Mouse (Mus musculus): ENCODE measurements around the gene Cd79b. TPM values are rescaled to one million over a fixed set of nuclear protein-coding genes. Genes with fewer than 3 reads are reported as not detected.

Cd79b gene
- polyA plus RNA-seq (2015; fragmentation: Nextera tagmentation; extraction: Ambion mirVana), result 3.0 and 4.4 TPM in 2 replicates

DNA sequence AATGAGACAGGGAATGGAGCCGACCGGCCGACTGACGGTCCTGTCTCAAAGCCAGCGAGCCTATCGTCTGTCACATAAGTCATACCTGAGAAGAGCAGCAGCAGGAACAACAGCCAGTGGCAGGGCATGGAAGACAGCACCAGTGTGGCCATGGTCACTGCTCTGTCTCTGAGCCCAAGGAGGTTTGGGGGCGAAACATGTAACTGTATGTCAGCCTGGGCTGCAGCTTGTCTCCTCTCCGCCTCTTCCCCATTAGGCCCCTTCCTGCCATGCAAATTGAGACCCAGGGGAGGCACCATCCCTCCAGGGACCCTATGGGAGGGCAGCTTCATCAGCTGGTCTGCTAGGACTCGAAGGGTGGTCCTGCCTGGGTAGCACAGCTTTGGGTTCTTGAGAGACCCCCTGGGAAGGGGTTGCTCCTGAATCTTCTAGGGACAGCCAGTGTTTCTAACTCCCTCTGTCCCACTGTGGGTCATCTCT lies at the start of gene Cd79b:
TSS of gene Cd79b (minus strand) at position 430 of the 480 bp plus-strand sequence.
- no peak within 1 kb of the TSS for H3K4me2 ChIP-seq (ENCODE audit: low read depth, low read length)
- no peaks in the 10 kb centered on the region for H3K36me3 ChIP-seq (ENCODE audit: control insufficient read depth, insufficient read depth, low read length)
- peaks cover 18% of the 10 kb centered on the region for H3K4me1 ChIP-seq (ENCODE audit: control insufficient read depth, insufficient read depth, low read length)
- no peak within 1 kb of the TSS for H3K27ac ChIP-seq (ENCODE audit: low read length)
- no peak for ATAC-seq
- H3K27me3 ChIP-seq (replicated peaks; ENCODE audit: control insufficient read depth, insufficient read depth, low read length), result no peaks in the 10 kb centered on the region
- H3K4me3 ChIP-seq (ENCODE audit: low read length), result no peak within 1 kb of the TSS
- H3K9ac ChIP-seq (ENCODE audit: low read depth, low read length), result peak within 1 kb of the TSS; percentile 27; the same call in 1 of the 2 replicates
- H3K9me3 ChIP-seq (ENCODE audit: control insufficient read depth, low read length), result no peaks in the 10 kb centered on the region
- WGBS, result 65% methylated on average over 9 of the region's 9 CpGs

GRCm38 (mm10) chr11:106359350-106359749 lies 44.8 kb upstream of the Cd79b start:
- no peak overlapping the region for H3K27ac ChIP-seq (ENCODE audit: low read length)
- no peaks in the 10 kb centered on the region for H3K9me3 ChIP-seq (ENCODE audit: control insufficient read depth, low read length)
- no peak overlapping the region for H3K4me3 ChIP-seq (ENCODE audit: low read length)
- no peak overlapping the region for H3K4me2 ChIP-seq (ENCODE audit: low read depth, low read length)
- H3K27me3 ChIP-seq (replicated peaks; ENCODE audit: control insufficient read depth, insufficient read depth, low read length), result no peaks in the 10 kb centered on the region
- H3K36me3 ChIP-seq (ENCODE audit: control insufficient read depth, insufficient read depth, low read length), result no peaks in the 10 kb centered on the region
- 27% methylated on average over 5 of the region's 5 CpGs for WGBS
- ATAC-seq, result no peak
- no peak overlapping the region for H3K9ac ChIP-seq (ENCODE audit: low read depth, low read length)
- peaks cover 7% of the 10 kb centered on the region; the same call in 1 of the 2 replicates for H3K4me1 ChIP-seq (ENCODE audit: control insufficient read depth, insufficient read depth, low read length)

- Histone ChIP-seq H3K36me3 (ENCODE audit: control insufficient read depth, insufficient read depth, low read length) (no peaks in the 10 kb centered on the region), H3K9me3 (ENCODE audit: control insufficient read depth, low read length) (no peaks in the 10 kb centered on the region), H3K4me3 (ENCODE audit: low read length) (no peak overlapping the region), H3K4me1 (ENCODE audit: control insufficient read depth, insufficient read depth, low read length) (peaks cover 7% of the 10 kb centered on the region; the same call in 1 of the 2 replicates), H3K9ac (ENCODE audit: low read depth, low read length) (no peak overlapping the region), H3K27me3 (replicated peaks; ENCODE audit: control insufficient read depth, insufficient read depth, low read length) (no peaks in the 10 kb centered on the region), H3K27ac (ENCODE audit: low read length) (no peak overlapping the region), H3K4me2 (ENCODE audit: low read depth, low read length) (no peak overlapping the region)
- ATAC-seq, result no peak
- WGBS, result 52% methylated on average over 19 of the region's 19 CpGs
Observed at GRCm38 (mm10) chr11:106355382-106356128, 41.0 kb upstream of the Cd79b start.

DNA sequence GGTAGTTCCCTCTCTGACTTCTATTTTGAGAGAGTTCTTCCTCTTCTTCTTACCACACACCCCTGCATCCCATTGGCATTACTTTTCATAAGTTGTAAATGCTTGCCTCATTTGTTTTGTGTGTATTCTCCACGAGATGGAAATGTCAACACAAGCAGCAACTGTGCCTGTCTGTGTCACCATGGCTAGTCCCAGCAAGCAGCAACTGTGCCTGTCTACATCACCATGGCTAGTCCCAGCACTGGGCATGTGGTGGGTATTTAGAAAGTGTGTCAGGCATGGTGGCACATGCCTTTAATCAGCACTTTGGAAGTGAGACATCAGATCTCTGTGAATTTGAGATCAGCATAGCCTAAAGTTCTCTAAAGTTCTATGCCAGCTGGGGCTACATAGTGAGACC lies 39.6 kb upstream of the Cd79b start:
- Histone ChIP-seq H3K36me3 (ENCODE audit: control insufficient read depth, insufficient read depth, low read length) (no peaks in the 10 kb centered on the region), H3K4me3 (ENCODE audit: low read length) (no peak overlapping the region), H3K4me2 (ENCODE audit: low read depth, low read length) (no peak overlapping the region), H3K27ac (ENCODE audit: low read length) (no peak overlapping the region), H3K27me3 (replicated peaks; ENCODE audit: control insufficient read depth, insufficient read depth, low read length) (no peaks in the 10 kb centered on the region), H3K9ac (ENCODE audit: low read depth, low read length) (no peak overlapping the region), H3K9me3 (ENCODE audit: control insufficient read depth, low read length) (no peaks in the 10 kb centered on the region), H3K4me1 (ENCODE audit: control insufficient read depth, insufficient read depth, low read length) (peaks cover 7% of the 10 kb centered on the region; the same call in 1 of the 2 replicates)
- ATAC-seq, result no peak
- 41% methylated on average over 1 of the region's 1 CpGs for WGBS

DNA sequence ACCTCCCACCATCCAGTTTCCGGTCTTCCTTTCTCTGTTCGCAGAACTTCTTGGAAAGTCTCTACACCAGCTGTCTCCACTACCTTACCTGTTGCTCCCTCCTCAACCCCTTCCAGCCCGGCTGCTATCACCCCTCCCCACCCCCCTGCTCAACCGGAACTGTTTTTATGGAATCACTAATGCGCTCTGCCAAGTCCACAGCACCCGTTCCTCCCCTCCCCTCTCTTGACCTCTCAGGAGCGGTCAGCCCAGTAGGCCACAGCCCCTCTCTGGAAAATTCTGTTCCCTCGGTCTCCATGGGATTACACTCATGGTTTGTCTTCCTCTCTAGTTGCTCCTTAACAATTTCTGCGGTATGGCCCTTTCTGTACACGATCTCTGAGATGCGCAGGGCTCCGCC lies 38.6 kb upstream of the Cd79b start, which contains the start of gene Scn4a:
TSS of gene Scn4a (minus strand) at position 101 of the 400 bp plus-strand sequence.
- H3K4me2 ChIP-seq (ENCODE audit: low read depth, low read length), result no peak within 1 kb of the TSS
- 84% methylated on average over 12 of the region's 12 CpGs for WGBS
- H3K4me3 ChIP-seq (ENCODE audit: low read length), result no peak within 1 kb of the TSS
- peaks cover 7% of the 10 kb centered on the region; the same call in 1 of the 2 replicates for H3K4me1 ChIP-seq (ENCODE audit: control insufficient read depth, insufficient read depth, low read length)
- no peak within 1 kb of the TSS for H3K27ac ChIP-seq (ENCODE audit: low read length)
- no peaks in the 10 kb centered on the region for H3K27me3 ChIP-seq (replicated peaks; ENCODE audit: control insufficient read depth, insufficient read depth, low read length)
- no peaks in the 10 kb centered on the region for H3K36me3 ChIP-seq (ENCODE audit: control insufficient read depth, insufficient read depth, low read length)
- ATAC-seq, result no peak
- no peak within 1 kb of the TSS for H3K9ac ChIP-seq (ENCODE audit: low read depth, low read length)
- H3K9me3 ChIP-seq (ENCODE audit: control insufficient read depth, low read length), result no peaks in the 10 kb centered on the region

- Histone ChIP-seq H3K4me3 (ENCODE audit: low read length) (no peak overlapping the region), H3K9ac (ENCODE audit: low read depth, low read length) (no peak overlapping the region), H3K4me1 (ENCODE audit: control insufficient read depth, insufficient read depth, low read length) (peaks cover 7% of the 10 kb centered on the region; the same call in 1 of the 2 replicates), H3K27me3 (replicated peaks; ENCODE audit: control insufficient read depth, insufficient read depth, low read length) (no peaks in the 10 kb centered on the region), H3K9me3 (ENCODE audit: control insufficient read depth, low read length) (no peaks in the 10 kb centered on the region), H3K4me2 (ENCODE audit: low read depth, low read length) (no peak overlapping the region), H3K36me3 (ENCODE audit: control insufficient read depth, insufficient read depth, low read length) (no peaks in the 10 kb centered on the region), H3K27ac (ENCODE audit: low read length) (no peak overlapping the region)
- 81% methylated on average over 4 of the region's 4 CpGs for WGBS
- no peak for ATAC-seq
Observed at GRCm38 (mm10) chr11:106351941-106352340, 37.4 kb upstream of the Cd79b start.

DNA sequence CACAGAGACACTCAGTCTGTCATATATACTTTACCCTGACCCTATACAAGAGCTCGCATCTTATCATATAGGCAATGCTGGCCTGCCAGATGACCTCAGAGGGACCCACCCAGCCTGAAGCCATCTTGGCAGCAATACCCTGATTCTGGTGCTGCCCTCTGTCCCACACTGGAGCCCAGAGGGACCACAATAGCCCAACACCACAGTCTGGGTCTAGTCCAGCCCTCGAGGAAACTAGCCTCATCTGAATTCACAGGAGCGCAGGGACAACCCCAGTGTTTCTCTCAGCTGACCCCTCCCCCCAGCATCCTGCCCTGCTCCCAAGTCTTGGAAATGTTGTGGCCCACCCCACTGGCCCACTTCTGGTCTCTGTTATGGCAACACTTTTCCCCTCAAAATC lies 36.7 kb upstream of the Cd79b start:
- no peak for ATAC-seq
- 52% methylated on average over 3 of the region's 3 CpGs for WGBS
- H3K9ac ChIP-seq (ENCODE audit: low read depth, low read length), result no peak overlapping the region
- H3K27ac ChIP-seq (ENCODE audit: low read length), result no peak overlapping the region
- no peaks in the 10 kb centered on the region for H3K9me3 ChIP-seq (ENCODE audit: control insufficient read depth, low read length)
- H3K4me1 ChIP-seq (ENCODE audit: control insufficient read depth, insufficient read depth, low read length), result peaks cover 7% of the 10 kb centered on the region; the same call in 1 of the 2 replicates
- H3K27me3 ChIP-seq (replicated peaks; ENCODE audit: control insufficient read depth, insufficient read depth, low read length), result no peaks in the 10 kb centered on the region
- H3K36me3 ChIP-seq (ENCODE audit: control insufficient read depth, insufficient read depth, low read length), result no peaks in the 10 kb centered on the region
- H3K4me3 ChIP-seq (ENCODE audit: low read length), result no peak overlapping the region
- no peak overlapping the region for H3K4me2 ChIP-seq (ENCODE audit: low read depth, low read length)

DNA sequence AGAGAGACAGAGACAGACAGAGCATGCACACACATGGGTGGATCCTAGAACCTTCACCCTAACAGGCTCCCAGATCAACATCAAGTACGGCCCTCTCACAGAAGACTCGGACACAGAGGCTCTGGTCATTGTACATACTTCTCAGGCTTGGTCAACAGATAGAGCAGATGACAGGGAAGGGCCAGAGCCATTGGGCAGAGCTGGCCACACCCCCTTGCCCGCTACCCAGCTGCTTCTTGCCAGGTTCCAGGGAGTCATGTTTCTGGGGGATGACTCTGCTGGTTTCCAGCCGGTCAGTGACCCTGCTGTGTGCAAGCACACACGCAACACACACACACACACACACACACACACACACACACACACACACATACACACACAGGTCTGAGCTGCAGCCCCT lies 36.3 kb upstream of the Cd79b start:
- Histone ChIP-seq H3K4me1 (ENCODE audit: control insufficient read depth, insufficient read depth, low read length) (peaks cover 5% of the 10 kb centered on the region; the same call in 1 of the 2 replicates), H3K9me3 (ENCODE audit: control insufficient read depth, low read length) (no peaks in the 10 kb centered on the region)
- 43% methylated on average over 5 of the region's 5 CpGs for WGBS

GRCm38 (mm10) chr11:106349772-106350171 lies 35.2 kb upstream of the Cd79b start:
- Histone ChIP-seq H3K9ac (ENCODE audit: low read depth, low read length) (no peak overlapping the region), H3K4me3 (ENCODE audit: low read length) (no peak overlapping the region), H3K27me3 (replicated peaks; ENCODE audit: control insufficient read depth, insufficient read depth, low read length) (no peaks in the 10 kb centered on the region), H3K36me3 (ENCODE audit: control insufficient read depth, insufficient read depth, low read length) (no peaks in the 10 kb centered on the region), H3K4me2 (ENCODE audit: low read depth, low read length) (no peak overlapping the region), H3K9me3 (ENCODE audit: control insufficient read depth, low read length) (no peaks in the 10 kb centered on the region), H3K4me1 (ENCODE audit: control insufficient read depth, insufficient read depth, low read length) (no peaks in the 10 kb centered on the region), H3K27ac (ENCODE audit: low read length) (no peak overlapping the region)
- 72% methylated on average over 6 of the region's 6 CpGs for WGBS
- no peak for ATAC-seq

More for the DNA sequence above, 36.3 kb upstream of the Cd79b start:
- no peak overlapping the region for H3K9ac ChIP-seq (ENCODE audit: low read depth, low read length)
- H3K36me3 ChIP-seq (ENCODE audit: control insufficient read depth, insufficient read depth, low read length), result no peaks in the 10 kb centered on the region
- no peak overlapping the region for H3K4me3 ChIP-seq (ENCODE audit: low read length)
- no peaks in the 10 kb centered on the region for H3K27me3 ChIP-seq (replicated peaks; ENCODE audit: control insufficient read depth, insufficient read depth, low read length)
- no peak overlapping the region for H3K27ac ChIP-seq (ENCODE audit: low read length)
- ATAC-seq, result no peak
- no peak overlapping the region for H3K4me2 ChIP-seq (ENCODE audit: low read depth, low read length)

All from intestine, embryonic 16.5 days (tissue).